Mouse (Mus musculus) lung, postnatal 0 days (tissue): ENCODE data around the gene Cabp7. TPM values are rescaled to one million over a fixed set of nuclear protein-coding genes. Genes with fewer than 3 reads are reported as not detected.

Source experiments
- ATAC-seq: fragments of 200-750 bp; cut with Nextera tagmentation; 2 replicates; pipeline ENCODE4 v1.8.0; 2017; ENCODE audit warnings: moderate library complexity
- DNase-seq: peaks from one replicate; pipeline ENCODE4 v3.0.0-alpha.2; 2016; ENCODE audit warnings: low spot score
- H3K27ac ChIP-seq: fragments of 300-500 bp; sonication (generic); 2 replicates; pipeline ENCODE4 v1.5.1; 2014; ENCODE audit warnings: antibody characterized with exemption, mild to moderate bottlenecking, low read length, mixed read lengths
- H3K27me3 ChIP-seq: fragments of 300-500 bp; sonication (generic); replicated peaks from 2 replicates; pipeline ENCODE4 v1.6.1; 2014; ENCODE audit warnings: low read length, mixed read lengths; ENCODE audit not compliant: insufficient read depth
- H3K36me3 ChIP-seq: fragments of 300-500 bp; sonication (generic); 2 replicates; pipeline ENCODE4 v1.6.1; 2014; ENCODE audit warnings: low read length, mixed read lengths; ENCODE audit not compliant: insufficient read depth
- H3K4me1 ChIP-seq: fragments of 300-500 bp; sonication (generic); 2 replicates; pipeline ENCODE4 v1.6.1; 2014; ENCODE audit warnings: antibody characterized with exemption, low read depth, low read length, mixed read lengths; ENCODE audit not compliant: insufficient read depth
- H3K4me2 ChIP-seq: fragments of 300-500 bp; sonication (generic); replicated peaks from 2 replicates; pipeline ENCODE4 v1.6.1; 2014; ENCODE audit warnings: low read depth, mild to moderate bottlenecking, low read length, moderate library complexity, mixed read lengths
- H3K4me3 ChIP-seq: fragments of 300-500 bp; sonication (generic); 2 replicates; pipeline ENCODE4 v1.5.1; 2014; ENCODE audit warnings: low read depth, low read length
- H3K9ac ChIP-seq: fragments of 300-500 bp; sonication (generic); replicated peaks from 2 replicates; pipeline ENCODE4 v1.6.1; 2014; ENCODE audit warnings: low read depth, mild to moderate bottlenecking
- H3K9me3 ChIP-seq: fragments of 300-500 bp; sonication (generic); 2 replicates; pipeline ENCODE4 v1.6.1; 2016; ENCODE audit warnings: low read length, mixed read lengths
- CTCF ChIP-seq: IDR thresholded peaks from 2 replicates; pipeline ENCODE4 v1.5.1; 2016; ENCODE audit warnings: antibody characterized with exemption, mild to moderate bottlenecking
- EP300 ChIP-seq: IDR thresholded peaks from 2 replicates; pipeline ENCODE4 v1.6.1; 2016; ENCODE audit warnings: antibody characterized with exemption, mild to moderate bottlenecking, control low read depth
- WGBS: fragments of 180-500 bp; shearing (Covaris S2); extraction: QIAGEN DNeasy Blood & Tissue Kit; methylation state at CpG from one replicate; pipeline ENCODE4 v1.1.7; 2014; 5-methylcytosine and 5-hydroxymethylcytosine counted together
- polyA plus RNA-seq: library from polyadenylated mRNA; unstranded; fragments of >200 nt; fragmentation: Nextera tagmentation; extraction: Ambion mirVana; gene quantifications from 2 replicates; pipeline ENCODE4 v1.2.1, GENCODE M21; 2015

The Cabp7 gene
- polyA plus RNA-seq, 1 experiment from 2014 or later, result 0.14 TPM

- H3K4me1 ChIP-seq, result no peaks in the 10 kb centered on the region
- no peak for TF ChIP-seq EP300
- TF ChIP-seq CTCF, result no peak
Measured at GRCm38 (mm10) chr11:4754867-4755266, 8.3 kb upstream of the Cabp7 start.

GRCm38 (mm10) chr11:4754036-4754435 lies 7.5 kb upstream of the Cabp7 start:
- 82% methylated on average over 3 of the region's 3 CpGs for WGBS
- TF ChIP-seq CTCF, result peak; percentile 17; the same call in 1 of the 2 replicates
- TF ChIP-seq EP300, result no peak
- Histone ChIP-seq H3K9me3 (no peaks in the 10 kb centered on the region), H3K9ac (no peak overlapping the region), H3K27ac (no peak overlapping the region), H3K4me3 (no peak overlapping the region), H3K4me2 (no peak overlapping the region), H3K27me3 (peaks cover 12% of the 10 kb centered on the region), H3K36me3 (no peaks in the 10 kb centered on the region), H3K4me1 (no peaks in the 10 kb centered on the region)
- no peak for ATAC-seq
- no peak for DNase-seq

More at GRCm38 (mm10) chr11:4754867-4755266, 8.3 kb upstream of the Cabp7 start:
- H3K4me2 ChIP-seq, result no peak overlapping the region
- no peak overlapping the region for H3K27ac ChIP-seq
- 71% methylated on average over 11 of the region's 11 CpGs for WGBS
- no peaks in the 10 kb centered on the region for H3K9me3 ChIP-seq
- no peaks in the 10 kb centered on the region for H3K36me3 ChIP-seq
- no peak overlapping the region for H3K9ac ChIP-seq
- DNase-seq (no peak), ATAC-seq (no peak)
- peaks cover 3% of the 10 kb centered on the region for H3K27me3 ChIP-seq
- H3K4me3 ChIP-seq, result no peak overlapping the region

DNA sequence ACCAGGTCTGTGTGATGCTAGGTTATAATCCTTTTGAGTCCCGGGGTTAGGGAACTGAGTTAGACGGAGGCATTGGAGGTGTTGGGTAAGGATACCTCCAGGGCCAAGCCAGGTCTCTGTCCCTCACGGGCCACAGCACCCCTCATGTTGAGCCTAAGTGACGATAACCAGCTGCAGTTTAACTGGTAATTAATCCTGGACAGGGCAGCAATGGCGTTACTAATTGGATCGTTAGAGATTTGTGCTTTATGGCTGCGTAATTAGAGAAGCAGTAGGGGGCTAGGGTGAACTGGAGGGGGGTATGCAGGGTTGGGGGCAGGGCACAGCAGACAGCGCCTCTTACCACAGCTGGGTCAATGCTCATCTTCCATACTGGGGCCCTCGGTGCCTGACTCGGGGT lies 6.3 kb upstream of the Cabp7 start:
- 53% methylated on average over 10 of the region's 10 CpGs for WGBS
- Histone ChIP-seq H3K4me1 (no peaks in the 10 kb centered on the region), H3K36me3 (no peaks in the 10 kb centered on the region), H3K4me3 (no peak overlapping the region), H3K27ac (no peak overlapping the region), H3K4me2 (no peak overlapping the region), H3K9me3 (no peaks in the 10 kb centered on the region), H3K27me3 (peaks cover 24% of the 10 kb centered on the region), H3K9ac (no peak overlapping the region)
- TF ChIP-seq CTCF (no peak), EP300 (no peak)
- ATAC-seq (no peak), DNase-seq (no peak)

- no peak for TF ChIP-seq EP300
- TF ChIP-seq CTCF, result no peak
- peak; percentile 82 for ATAC-seq
Measured at GRCm38 (mm10) chr11:4750263-4750662, 3.7 kb upstream of the Cabp7 start.

GRCm38 (mm10) chr11:4747285-4747684 lies 707 bp upstream of the Cabp7 start:
- no peaks in the 10 kb centered on the region for H3K36me3 ChIP-seq
- H3K27me3 ChIP-seq, result peaks cover 61% of the 10 kb centered on the region
- no peak overlapping the region for H3K9ac ChIP-seq
- ATAC-seq (no peak), DNase-seq (no peak)
- H3K27ac ChIP-seq, result no peak overlapping the region
- peak overlapping the region; percentile 71 for H3K4me2 ChIP-seq
- H3K4me1 ChIP-seq, result no peaks in the 10 kb centered on the region
- TF ChIP-seq EP300 (no peak), CTCF (no peak)
- no peaks in the 10 kb centered on the region for H3K9me3 ChIP-seq
- 2% methylated on average over 11 of the region's 12 CpGs for WGBS
- peak overlapping the region; percentile 38 for H3K4me3 ChIP-seq

More at GRCm38 (mm10) chr11:4750263-4750662, 3.7 kb upstream of the Cabp7 start:
- Histone ChIP-seq H3K4me3 (no peak overlapping the region), H3K9ac (no peak overlapping the region), H3K9me3 (no peaks in the 10 kb centered on the region), H3K4me2 (no peak overlapping the region), H3K4me1 (no peaks in the 10 kb centered on the region), H3K36me3 (no peaks in the 10 kb centered on the region), H3K27me3 (peaks cover 47% of the 10 kb centered on the region), H3K27ac (no peak overlapping the region)
- 3% methylated on average over 9 of the region's 9 CpGs for WGBS
- peak; percentile 90 for DNase-seq

GRCm38 (mm10) chr11:4745969-4746368 lies 609 bp downstream of the Cabp7 start:
- H3K4me3 ChIP-seq, result peak overlapping the region; percentile 38
- WGBS, result 2% methylated on average over 37 of the region's 39 CpGs
- no peak overlapping the region for H3K9ac ChIP-seq

GRCm38 (mm10) chr11:4744691-4745090 lies 1.9 kb downstream of the Cabp7 start:
- TF ChIP-seq EP300 (no peak), CTCF (no peak)
- ATAC-seq (no peak), DNase-seq (no peak)
- 52% methylated on average over 6 of the region's 6 CpGs for WGBS
- Histone ChIP-seq H3K27me3 (peaks cover 56% of the 10 kb centered on the region), H3K36me3 (no peaks in the 10 kb centered on the region), H3K4me2 (no peak overlapping the region), H3K9ac (no peak overlapping the region), H3K9me3 (no peaks in the 10 kb centered on the region), H3K4me3 (no peak overlapping the region), H3K4me1 (no peaks in the 10 kb centered on the region), H3K27ac (no peak overlapping the region)

More at GRCm38 (mm10) chr11:4745969-4746368, 609 bp downstream of the Cabp7 start:
- Histone ChIP-seq H3K4me2 (peak overlapping the region; percentile 71), H3K9me3 (no peaks in the 10 kb centered on the region), H3K36me3 (no peaks in the 10 kb centered on the region), H3K4me1 (no peaks in the 10 kb centered on the region), H3K27me3 (peaks cover 61% of the 10 kb centered on the region), H3K27ac (no peak overlapping the region)
- TF ChIP-seq CTCF, result no peak
- TF ChIP-seq EP300, result no peak
- DNase-seq, result no peak
- no peak for ATAC-seq
